Mouse (Mus musculus) heart, postnatal 0 days (tissue): ENCODE measurements around the gene Nkd1. TPM values are rescaled to one million over a fixed set of nuclear protein-coding genes. Genes with fewer than 3 reads are reported as not detected.

Experiments
- ATAC-seq: fragments of 200-750 bp; cut with Nextera tagmentation; 2 replicates; pipeline ENCODE4 v1.8.0; 2017; ENCODE audit warnings: low read depth, moderate number of reproducible peaks, moderate library complexity; ENCODE audit not compliant: insufficient read depth
- DNase-seq: peaks from one replicate; pipeline ENCODE4 v3.0.0-alpha.2; 2016; ENCODE audit warnings: low spot score
- H3K27ac ChIP-seq: fragments of 300-500 bp; sonication (generic); 2 replicates; pipeline ENCODE4 v1.5.1; 2014; ENCODE audit warnings: low read depth, mild to moderate bottlenecking
- H3K27me3 ChIP-seq: fragments of 300-500 bp; sonication (generic); 2 replicates; pipeline ENCODE4 v1.6.1; 2014; ENCODE audit warnings: low read length, mixed read lengths; ENCODE audit not compliant: control insufficient read depth, insufficient read depth
- H3K36me3 ChIP-seq: fragments of 300-500 bp; sonication (generic); replicated peaks from 2 replicates; pipeline ENCODE4 v1.6.1; 2014; ENCODE audit warnings: low read length, mixed read lengths; ENCODE audit not compliant: control insufficient read depth, insufficient read depth
- H3K4me1 ChIP-seq: fragments of 300-500 bp; sonication (generic); 2 replicates; pipeline ENCODE4 v1.6.1; 2014; ENCODE audit warnings: antibody characterized with exemption; ENCODE audit not compliant: control insufficient read depth, insufficient read depth
- H3K4me2 ChIP-seq: fragments of 300-500 bp; sonication (generic); 2 replicates; pipeline ENCODE4 v1.6.1; 2014; ENCODE audit warnings: low read depth, mild to moderate bottlenecking, low read length, moderate library complexity
- H3K4me3 ChIP-seq: fragments of 300-500 bp; sonication (generic); 2 replicates; pipeline ENCODE4 v1.5.1; 2014; ENCODE audit warnings: low read depth, low read length
- H3K9ac ChIP-seq: fragments of 300-500 bp; sonication (generic); replicated peaks from 2 replicates; pipeline ENCODE4 v1.6.1; 2014; ENCODE audit warnings: low read depth, low read length, mixed read lengths
- H3K9me3 ChIP-seq: fragments of 300-500 bp; sonication (generic); replicated peaks from 2 replicates; pipeline ENCODE4 v1.6.1; 2016; ENCODE audit warnings: low read length; ENCODE audit not compliant: control insufficient read depth
- CTCF ChIP-seq: IDR thresholded peaks from 2 replicates; pipeline ENCODE4 v1.5.1; 2016; ENCODE audit warnings: antibody characterized with exemption, control low read depth, low read depth
- EP300 ChIP-seq: IDR thresholded peaks from 2 replicates; pipeline ENCODE4 v1.6.1; 2016; ENCODE audit warnings: antibody characterized with exemption, low read depth
- WGBS: fragments of 180-500 bp; shearing (Covaris S2); extraction: QIAGEN DNeasy Blood & Tissue Kit; methylation state at CpG from one replicate; pipeline ENCODE4 v1.1.7; 2014; 5-methylcytosine and 5-hydroxymethylcytosine counted together
- polyA plus RNA-seq: library from polyadenylated mRNA; unstranded; fragments of >200 nt; fragmentation: Nextera tagmentation; extraction: Ambion mirVana; gene quantifications from 2 replicates; pipeline ENCODE4 v1.2.1, GENCODE M21; 2015
- total RNA-seq: library from RNA; depleted of rRNA; stranded (reverse); fragments of >200 nt; gene quantifications from 2 replicates; pipeline ENCODE4 v1.2.3, GENCODE M21; 2014; ENCODE audit warnings: low replicate concordance

Nkd1 gene
- total and polyA plus RNA-seq, 2 experiments from 2014 or later = 5.5 to 6.8 TPM

GRCm38 (mm10) chr8:88502143-88502542 lies 19.0 kb upstream of the Nkd1 start:
- no peak overlapping the region for H3K4me2 ChIP-seq
- H3K4me1 ChIP-seq = no peaks in the 10 kb centered on the region
- ATAC-seq (no peak), DNase-seq (no peak)
- TF ChIP-seq EP300 (no peak), CTCF (no peak)
- no peaks in the 10 kb centered on the region for H3K27me3 ChIP-seq
- H3K4me3 ChIP-seq = no peak overlapping the region
- no peaks in the 10 kb centered on the region for H3K36me3 ChIP-seq
- H3K9me3 ChIP-seq = 0 out of 2 replicates have a peak, but pooled peaks cover 3% of the 10 kb centered on the region
- H3K27ac ChIP-seq = no peak overlapping the region
- WGBS = 68% methylated on average over 3 of the region's 3 CpGs
- H3K9ac ChIP-seq = no peak overlapping the region

- DNase-seq (no peak), ATAC-seq (no peak)
- WGBS = 75% methylated on average over 5 of the region's 5 CpGs
- H3K4me1 ChIP-seq = no peaks in the 10 kb centered on the region
- H3K27ac ChIP-seq = no peak overlapping the region
- H3K4me2 ChIP-seq = no peak overlapping the region
- no peaks in the 10 kb centered on the region for H3K36me3 ChIP-seq
- H3K27me3 ChIP-seq = peaks cover 12% of the 10 kb centered on the region
- no peak overlapping the region for H3K9ac ChIP-seq
- no peaks in the 10 kb centered on the region for H3K9me3 ChIP-seq
- no peak overlapping the region for H3K4me3 ChIP-seq
- no peak for TF ChIP-seq CTCF
Measured at GRCm38 (mm10) chr8:88506981-88507380, 14.2 kb upstream of the Nkd1 start.

- TF ChIP-seq EP300 = no peak
- TF ChIP-seq CTCF = no peak
- Histone ChIP-seq H3K36me3 (no peaks in the 10 kb centered on the region), H3K9ac (no peak overlapping the region), H3K27ac (no peak overlapping the region), H3K9me3 (no peaks in the 10 kb centered on the region), H3K27me3 (peaks cover 24% of the 10 kb centered on the region), H3K4me3 (no peak overlapping the region), H3K4me2 (no peak overlapping the region), H3K4me1 (no peaks in the 10 kb centered on the region)
- DNase-seq (no peak), ATAC-seq (no peak)
- 81% methylated on average over 5 of the region's 5 CpGs for WGBS
Measured at GRCm38 (mm10) chr8:88511061-88511460, 10.1 kb upstream of the Nkd1 start.

- H3K9me3 ChIP-seq = no peaks in the 10 kb centered on the region
- no peaks in the 10 kb centered on the region for H3K36me3 ChIP-seq
- ATAC-seq (no peak), DNase-seq (no peak)
- H3K27ac ChIP-seq = no peak overlapping the region
- H3K9ac ChIP-seq = no peak overlapping the region
- no peak for TF ChIP-seq CTCF
- TF ChIP-seq EP300 = no peak
- H3K27me3 ChIP-seq = peaks cover 32% of the 10 kb centered on the region
- WGBS = 8% methylated on average over 15 of the region's 15 CpGs
- H3K4me2 ChIP-seq = no peak overlapping the region
- H3K4me1 ChIP-seq = no peaks in the 10 kb centered on the region
- no peak overlapping the region for H3K4me3 ChIP-seq
Measured at GRCm38 (mm10) chr8:88512094-88512794, 8.9 kb upstream of the Nkd1 start.

- H3K4me1 ChIP-seq = 0 out of 2 replicates have a peak, but pooled peaks cover 7% of the 10 kb centered on the region
- ATAC-seq (no peak), DNase-seq (no peak)
- H3K4me2 ChIP-seq = no peak overlapping the region
- peaks cover 57% of the 10 kb centered on the region for H3K27me3 ChIP-seq
- no peaks in the 10 kb centered on the region for H3K36me3 ChIP-seq
- H3K9ac ChIP-seq = no peak overlapping the region
- no peak for TF ChIP-seq EP300
- TF ChIP-seq CTCF = no peak
- 49% methylated on average over 9 of the region's 9 CpGs for WGBS
- no peak overlapping the region for H3K27ac ChIP-seq
- H3K9me3 ChIP-seq = no peaks in the 10 kb centered on the region
- no peak overlapping the region for H3K4me3 ChIP-seq
Measured at GRCm38 (mm10) chr8:88518047-88518446, 3.1 kb upstream of the Nkd1 start.

- ATAC-seq = no peak
- no peaks in the 10 kb centered on the region for H3K36me3 ChIP-seq
- H3K9me3 ChIP-seq = no peaks in the 10 kb centered on the region
- 12% methylated on average over 13 of the region's 13 CpGs for WGBS
- H3K4me3 ChIP-seq = peak overlapping the region; percentile 75
- 0 out of 2 replicates have a peak, but pooled peaks cover 7% of the 10 kb centered on the region for H3K4me1 ChIP-seq
- no peak overlapping the region for H3K9ac ChIP-seq
- DNase-seq = no peak
- H3K4me2 ChIP-seq = peak overlapping the region; percentile 99
- H3K27ac ChIP-seq = no peak overlapping the region
- peaks cover 57% of the 10 kb centered on the region for H3K27me3 ChIP-seq
- no peak for TF ChIP-seq CTCF
- TF ChIP-seq EP300 = no peak
Measured at GRCm38 (mm10) chr8:88520381-88520780, 773 bp upstream of the Nkd1 start.
